Mouse (Mus musculus) layer of hippocampus, adult 9-10 months (tissue): ENCODE measurements around the gene Cars2.
A peak's percentile ranks its signal among the peaks of the same experiment; 100 is the strongest.
"Not testable (repeated sequence)": the region's sequence is repeated elsewhere in the genome, so short reads cannot be mapped to it uniquely, and the experiment has no call there.

Experiments used
- DNase-seq: peaks from one replicate; pipeline ENCODE4 v3.0.0; 2022; ENCODE audit warnings: low spot score

Cars2 gene

GRCm38 (mm10) chr8:11512711-11513110 is 37.9 kb downstream of the Cars2 start:
- no peak for DNase-seq

GRCm38 (mm10) chr8:11510971-11511370 is 39.6 kb downstream of the Cars2 start:
- no peak for DNase-seq

GRCm38 (mm10) chr8:11508880-11509279 is 41.7 kb downstream of the Cars2 start:
- no peak for DNase-seq

- no peak for DNase-seq
Measured at GRCm38 (mm10) chr8:11506802-11507201, 43.8 kb downstream of the Cars2 start.

- DNase-seq: no peak
Measured at GRCm38 (mm10) chr8:11506074-11506473, 44.5 kb downstream of the Cars2 start.

GRCm38 (mm10) chr8:11503476-11504232 is 46.9 kb downstream of the Cars2 start:
- no peak for DNase-seq

- no peak for DNase-seq
Measured at GRCm38 (mm10) chr8:11498786-11499485, 51.6 kb downstream of the Cars2 start.

GRCm38 (mm10) chr8:11498281-11498680 is 52.3 kb downstream of the Cars2 start:
- no peak for DNase-seq

GRCm38 (mm10) chr8:11497017-11497990 is 53.3 kb downstream of the Cars2 start, which contains the start of gene Naxd:
TSS of gene Naxd (plus strand) at chr8:11497506.
- DNase-seq: no peak

- not testable (repeated sequence) for DNase-seq
Measured at GRCm38 (mm10) chr8:11492340-11492739, 58.2 kb downstream of the Cars2 start.

- DNase-seq: no peak
Measured at GRCm38 (mm10) chr8:11487229-11487628, 63.4 kb downstream of the Cars2 start.

- peak; percentile 47 for DNase-seq
Measured at GRCm38 (mm10) chr8:11486142-11486541, 64.4 kb downstream of the Cars2 start.

- DNase-seq: no peak
Measured at GRCm38 (mm10) chr8:11482537-11482936, 68.0 kb downstream of the Cars2 start.

GRCm38 (mm10) chr8:11481876-11482275 is 68.7 kb downstream of the Cars2 start:
- DNase-seq: no peak

GRCm38 (mm10) chr8:11479591-11479990 is 71.0 kb downstream of the Cars2 start:
- no peak for DNase-seq

GRCm38 (mm10) chr8:11478807-11479527 is 71.6 kb downstream of the Cars2 start:
- no peak for DNase-seq

GRCm38 (mm10) chr8:11477811-11478761 is 72.5 kb downstream of the Cars2 start, which contains the start of gene Rab20:
TSS of gene Rab20 (minus strand) at chr8:11478710.
- no peak for DNase-seq

- DNase-seq: no peak
Measured at GRCm38 (mm10) chr8:11477178-11477553, 73.4 kb downstream of the Cars2 start.

- no peak for DNase-seq
Measured at GRCm38 (mm10) chr8:11476338-11477177, 74.0 kb downstream of the Cars2 start.
